In the genomic region with DNA sequence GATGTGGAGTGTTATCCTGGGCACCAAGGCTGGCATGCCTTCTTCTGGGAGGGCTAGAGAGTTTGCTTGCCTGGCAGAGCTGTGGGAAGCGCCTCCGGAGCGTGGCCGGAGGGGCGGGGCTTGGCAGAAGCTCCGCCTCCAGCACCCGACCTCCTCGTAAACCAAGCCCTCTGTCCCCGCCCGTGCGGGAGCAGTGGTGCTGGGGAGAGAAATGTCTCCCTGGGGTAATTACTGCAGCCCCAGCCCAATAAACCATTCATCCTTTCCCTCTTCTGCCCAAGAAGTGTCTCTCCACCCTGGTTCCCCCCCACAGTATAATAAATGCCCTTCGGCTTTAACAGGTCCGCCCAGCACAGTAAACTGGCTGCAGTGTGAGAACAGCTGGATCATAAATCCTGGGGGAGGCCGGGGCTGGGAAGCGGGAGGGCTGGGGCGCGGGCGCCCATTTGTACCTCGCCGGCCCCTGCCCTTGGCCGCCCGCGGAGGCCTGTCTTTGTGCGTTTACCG, we compare ENCODE assay signal across 10 mouse cellular contexts. TPM values are rescaled to one million over a fixed set of nuclear protein-coding genes. Genes with fewer than 3 reads are reported as not detected.
DNase-seq lines count a peak whose midpoint lies in the region; ATAC-seq and TF ChIP-seq lines count a peak whose summit lies in the region.
"Had no signal": no experiment of that assay in that cellular context is flagged by ENCODE, and none has a peak within 500 bp of the region (broad histone marks: within the 10 kb centered on the region; RNA-seq: fewer than 3 reads in every experiment).

No protein-coding gene starts in this region.

- H3K4me1 ChIP-seq in heart, embryonic 15.5 days (replicated peaks), result peaks cover 24% of the 10 kb centered on the region
- H3K4me1 ChIP-seq in liver, embryonic 14.5 days (replicated peaks; ENCODE audit: control insufficient read depth in 2 of 2, insufficient read depth in 2 of 2, low read length in 1 of 2), result no peaks in the 10 kb centered on the region

- no peak overlapping the region for H3K9ac ChIP-seq in heart, embryonic 15.5 days
- no peak overlapping the region for H3K9ac ChIP-seq in liver, embryonic 14.5 days (replicated peaks)

- WGBS in heart, embryonic 15.5 days, result 1% methylated on average over 25 of the region's 25 CpGs
- WGBS in liver, embryonic 14.5 days (ENCODE audit: insufficient replicate concordance), result under 1% methylated on average over 25 of the region's 25 CpGs

- no peak for TF ChIP-seq EP300 in liver, embryonic 14.5 days (IDR thresholded peaks at IDR 0.05; ENCODE audit: low read depth)

- peaks cover 99% of the 10 kb centered on the region for H3K27me3 ChIP-seq in heart, embryonic 15.5 days
- H3K27me3 ChIP-seq in liver, embryonic 14.5 days (ENCODE audit: control insufficient read depth, insufficient read depth, low read length), result peaks cover 63% of the 10 kb centered on the region

- TF ChIP-seq CTCF in liver, embryonic 14.5 days (IDR thresholded peaks at IDR 0.05; ENCODE audit: low read depth), result no peak

- no peak for ATAC-seq in heart, embryonic 15.5 days (replicated peaks; ENCODE audit: insufficient number of reproducible peaks, insufficient read depth, low FRiP score, low read depth)
- no peak for ATAC-seq in liver, embryonic 14.5 days (ENCODE audit: insufficient read depth)

- H3K4me3 ChIP-seq in heart, embryonic 15.5 days, result peak overlapping the region; percentile 32
- H3K4me3 ChIP-seq in liver, embryonic 14.5 days (ENCODE audit: insufficient read depth in 1 of 2, low read depth in 2 of 2, low read length in 2 of 2), result peak overlapping the region in 1 of 2 experiments; percentile 8; a peak in 2 of 4 replicates

- no peak overlapping the region for H3K27ac ChIP-seq in heart, embryonic 15.5 days
- no peak overlapping the region for H3K27ac ChIP-seq in liver, embryonic 14.5 days

- no peaks in the 10 kb centered on the region for H3K9me3 ChIP-seq in heart, embryonic 15.5 days (replicated peaks)
- no peaks in the 10 kb centered on the region for H3K9me3 ChIP-seq in liver, embryonic 14.5 days (ENCODE audit: control insufficient read depth, low read length)

- DNase-seq in layer of hippocampus, adult 11-12 months (ENCODE audit: low spot score), result peak; percentile 78
- no peak for DNase-seq in layer of hippocampus, adult 9-10 months (ENCODE audit: low spot score)
- peak; percentile 56 for DNase-seq in embryo, embryonic 10 days (ENCODE audit: low spot score)
- DNase-seq in kidney, postnatal 25 days, result peak; percentile 62 to 71
- no peak for DNase-seq in liver, embryonic 14.5 days (ENCODE audit: low read depth in 3 of 3, low spot score in 3 of 3)
- DNase-seq in retina, embryonic 14.5 days (ENCODE audit: low spot score), result peak; percentile 77
- no peak for DNase-seq in spleen, postnatal 4 days (ENCODE audit: low spot score in 2 of 2)

- peak overlapping the region; percentile 62 for H3K4me2 ChIP-seq in heart, embryonic 15.5 days
- H3K4me2 ChIP-seq in liver, embryonic 14.5 days (ENCODE audit: low read depth), result peak overlapping the region; percentile 32

- H3K36me3 ChIP-seq in heart, embryonic 15.5 days, result no peaks in the 10 kb centered on the region
- H3K36me3 ChIP-seq in liver, embryonic 14.5 days (replicated peaks; ENCODE audit: control insufficient read depth, insufficient read depth, low read depth), result no peaks in the 10 kb centered on the region

RNA-seq across cellular contexts. Expression of a gene that starts 40.7 kb away (rescaled TPM):
- polyA plus RNA-seq in heart, embryonic 15.5 days (2015; fragmentation: Nextera tagmentation; extraction: Ambion mirVana), result not detected in 2 replicates
- polyA plus RNA-seq in liver, embryonic 14.5 days (2012; rRNA removed), result not detected in 2 replicates
- polyA plus RNA-seq in liver, embryonic 14.5 days (2014; fragmentation: Nextera tagmentation; extraction: Ambion mirVana), result not detected in 2 replicates
- polyA plus RNA-seq: liver, adult 2 months; Patski had no signal

Comparison
In these comparisons a context has a peak if more than half of its experiments do, and no peak if none do; other contexts are left out.
1. DNase-seq: peak in layer of hippocampus, adult 11-12 months (single experiment), embryo, embryonic 10 days (single experiment), kidney, postnatal 25 days (2 of 2) and retina, embryonic 14.5 days (single experiment); none in layer of hippocampus, adult 9-10 months (single experiment), liver, embryonic 14.5 days (0 of 3) and spleen, postnatal 4 days (0 of 2).